Mouse (Mus musculus): Measurements from ENCODE around the gene Tanc1. TPM values are rescaled to one million over a fixed set of nuclear protein-coding genes. Genes with fewer than 3 reads are reported as not detected.

Gene Tanc1
- polyA plus RNA-seq, 1 experiment from 2014 or later, result 10.0 TPM

- H3K9me3 ChIP-seq, result no peaks in the 10 kb centered on the region
- no peak overlapping the region for H3K9ac ChIP-seq
- H3K4me3 ChIP-seq, result no peak overlapping the region
- no peak overlapping the region for H3K27ac ChIP-seq (replicated peaks)
- ATAC-seq (ENCODE audit: low read depth), result no peak
- peaks cover 25% of the 10 kb centered on the region for H3K4me1 ChIP-seq (replicated peaks)
- WGBS, result 69% methylated on average over 8 of the region's 8 CpGs
- no peaks in the 10 kb centered on the region for H3K27me3 ChIP-seq
- H3K4me2 ChIP-seq, result no peak overlapping the region
- H3K36me3 ChIP-seq, result no peaks in the 10 kb centered on the region
These were observed 212.4 kb downstream of the Tanc1 start for GRCm38 (mm10) chr2:59824289-59824688.

GRCm38 (mm10) chr2:59825380-59825779 lies 213.5 kb downstream of the Tanc1 start:
- Histone ChIP-seq H3K4me1 (replicated peaks) (peaks cover 33% of the 10 kb centered on the region), H3K27me3 (no peaks in the 10 kb centered on the region), H3K36me3 (no peaks in the 10 kb centered on the region), H3K4me3 (no peak overlapping the region), H3K9me3 (no peaks in the 10 kb centered on the region), H3K9ac (no peak overlapping the region), H3K27ac (replicated peaks) (no peak overlapping the region), H3K4me2 (no peak overlapping the region)
- 81% methylated on average over 4 of the region's 4 CpGs for WGBS
- no peak for ATAC-seq (ENCODE audit: low read depth)

GRCm38 (mm10) chr2:59828103-59828655 lies 216.3 kb downstream of the Tanc1 start:
- Histone ChIP-seq H3K4me1 (replicated peaks) (peaks cover 40% of the 10 kb centered on the region), H3K9ac (no peak overlapping the region), H3K27me3 (no peaks in the 10 kb centered on the region), H3K4me3 (no peak overlapping the region), H3K27ac (replicated peaks) (no peak overlapping the region), H3K9me3 (no peaks in the 10 kb centered on the region), H3K4me2 (no peak overlapping the region), H3K36me3 (no peaks in the 10 kb centered on the region)
- ATAC-seq (ENCODE audit: low read depth), result no peak
- 65% methylated on average over 11 of the region's 11 CpGs for WGBS

- no peaks in the 10 kb centered on the region for H3K27me3 ChIP-seq
- no peak overlapping the region for H3K4me3 ChIP-seq
- no peak for ATAC-seq (ENCODE audit: low read depth)
- H3K9ac ChIP-seq, result 0 out of 2 replicates have a peak overlapping the region, but pooled peaks have one; percentile 12
- peak overlapping the region; percentile 49 for H3K27ac ChIP-seq (replicated peaks)
- WGBS, result 34% methylated on average over 14 of the region's 14 CpGs
- peaks cover 40% of the 10 kb centered on the region for H3K4me1 ChIP-seq (replicated peaks)
- no peaks in the 10 kb centered on the region for H3K9me3 ChIP-seq
- no peak overlapping the region for H3K4me2 ChIP-seq
- no peaks in the 10 kb centered on the region for H3K36me3 ChIP-seq
These were observed 217.1 kb downstream of the Tanc1 start for GRCm38 (mm10) chr2:59828777-59829508.

- Histone ChIP-seq H3K4me1 (replicated peaks) (peaks cover 40% of the 10 kb centered on the region), H3K36me3 (no peaks in the 10 kb centered on the region), H3K4me2 (no peak overlapping the region), H3K4me3 (no peak overlapping the region), H3K9me3 (no peaks in the 10 kb centered on the region), H3K27ac (replicated peaks) (peak overlapping the region; percentile 49), H3K9ac (no peak overlapping the region), H3K27me3 (no peaks in the 10 kb centered on the region)
- 0 out of 2 replicates have a peak, but pooled peaks have one; percentile 6 for ATAC-seq (ENCODE audit: low read depth)
- WGBS, result 74% methylated on average over 7 of the region's 7 CpGs
These were observed 217.9 kb downstream of the Tanc1 start for GRCm38 (mm10) chr2:59829718-59830117.

- H3K4me1 ChIP-seq (replicated peaks), result peaks cover 40% of the 10 kb centered on the region
- H3K9ac ChIP-seq, result no peak overlapping the region
- H3K4me3 ChIP-seq, result no peak overlapping the region
- WGBS, result 25% methylated on average over 9 of the region's 9 CpGs
- no peak overlapping the region for H3K27ac ChIP-seq (replicated peaks)
- H3K4me2 ChIP-seq, result no peak overlapping the region
- H3K27me3 ChIP-seq, result no peaks in the 10 kb centered on the region
- no peaks in the 10 kb centered on the region for H3K9me3 ChIP-seq
- peaks cover 2% of the 10 kb centered on the region; the same call in 1 of the 2 replicates for H3K36me3 ChIP-seq
- peak; percentile 57; the same call in 1 of the 2 replicates for ATAC-seq (ENCODE audit: low read depth)
These were observed 218.3 kb downstream of the Tanc1 start for GRCm38 (mm10) chr2:59830151-59830550.

- Histone ChIP-seq H3K4me1 (replicated peaks) (peaks cover 40% of the 10 kb centered on the region), H3K27ac (replicated peaks) (no peak overlapping the region), H3K36me3 (peaks cover 5% of the 10 kb centered on the region; the same call in 1 of the 2 replicates), H3K4me3 (no peak overlapping the region), H3K4me2 (no peak overlapping the region), H3K27me3 (no peaks in the 10 kb centered on the region), H3K9me3 (no peaks in the 10 kb centered on the region), H3K9ac (no peak overlapping the region)
- 83% methylated on average over 5 of the region's 5 CpGs for WGBS
- no peak for ATAC-seq (ENCODE audit: low read depth)
These were observed 219.1 kb downstream of the Tanc1 start for GRCm38 (mm10) chr2:59830940-59831339.

GRCm38 (mm10) chr2:59831831-59832230 lies 220.0 kb downstream of the Tanc1 start:
- Histone ChIP-seq H3K4me1 (replicated peaks) (peaks cover 40% of the 10 kb centered on the region), H3K36me3 (peaks cover 13% of the 10 kb centered on the region; the same call in 1 of the 2 replicates), H3K27ac (replicated peaks) (no peak overlapping the region), H3K4me3 (no peak overlapping the region), H3K9me3 (no peaks in the 10 kb centered on the region), H3K4me2 (no peak overlapping the region), H3K9ac (no peak overlapping the region), H3K27me3 (no peaks in the 10 kb centered on the region)
- ATAC-seq (ENCODE audit: low read depth), result no peak
- WGBS, result 87% methylated on average over 7 of the region's 7 CpGs

GRCm38 (mm10) chr2:59838825-59839224 lies 227.0 kb downstream of the Tanc1 start:
- Histone ChIP-seq H3K4me1 (replicated peaks) (peaks cover 25% of the 10 kb centered on the region), H3K9me3 (no peaks in the 10 kb centered on the region), H3K4me3 (no peak overlapping the region), H3K27ac (replicated peaks) (peak overlapping the region; percentile 56), H3K36me3 (peaks cover 31% of the 10 kb centered on the region), H3K27me3 (no peaks in the 10 kb centered on the region), H3K9ac (no peak overlapping the region), H3K4me2 (no peak overlapping the region)
- ATAC-seq (ENCODE audit: low read depth), result no peak
- 91% methylated on average over 8 of the region's 8 CpGs for WGBS

- Histone ChIP-seq H3K4me2 (no peak overlapping the region), H3K9ac (no peak overlapping the region), H3K27ac (replicated peaks) (peak overlapping the region; percentile 78), H3K36me3 (peaks cover 32% of the 10 kb centered on the region), H3K4me1 (replicated peaks) (peaks cover 25% of the 10 kb centered on the region), H3K27me3 (no peaks in the 10 kb centered on the region), H3K4me3 (no peak overlapping the region), H3K9me3 (no peaks in the 10 kb centered on the region)
- WGBS, result 77% methylated on average over 2 of the region's 2 CpGs
- ATAC-seq (ENCODE audit: low read depth), result no peak
These were observed 227.9 kb downstream of the Tanc1 start for GRCm38 (mm10) chr2:59839755-59840154.

GRCm38 (mm10) chr2:59840191-59840590 lies 228.3 kb downstream of the Tanc1 start:
- H3K4me2 ChIP-seq, result no peak overlapping the region
- H3K36me3 ChIP-seq, result peaks cover 29% of the 10 kb centered on the region
- ATAC-seq (ENCODE audit: low read depth), result no peak
- no peak overlapping the region for H3K4me3 ChIP-seq
- no peak overlapping the region for H3K9ac ChIP-seq
- no peaks in the 10 kb centered on the region for H3K9me3 ChIP-seq
- peaks cover 25% of the 10 kb centered on the region for H3K4me1 ChIP-seq (replicated peaks)
- no peaks in the 10 kb centered on the region for H3K27me3 ChIP-seq
- peak overlapping the region; percentile 78 for H3K27ac ChIP-seq (replicated peaks)
- WGBS, result 41% methylated on average over 4 of the region's 4 CpGs

- WGBS, result 61% methylated on average over 12 of the region's 12 CpGs
- ATAC-seq (ENCODE audit: low read depth), result 0 out of 2 replicates have a peak, but pooled peaks have one; percentile 25
- H3K27ac ChIP-seq (replicated peaks), result peak overlapping the region; percentile 78
These were observed 229.5 kb downstream of the Tanc1 start for GRCm38 (mm10) chr2:59841189-59841939.

More at GRCm38 (mm10) chr2:59841189-59841939, 229.5 kb downstream of the Tanc1 start:
- Histone ChIP-seq H3K27me3 (no peaks in the 10 kb centered on the region), H3K4me3 (no peak overlapping the region), H3K9ac (no peak overlapping the region), H3K4me2 (no peak overlapping the region), H3K9me3 (no peaks in the 10 kb centered on the region), H3K4me1 (replicated peaks) (peaks cover 25% of the 10 kb centered on the region), H3K36me3 (peaks cover 24% of the 10 kb centered on the region)

Data from neural tube, embryonic 13.5 days (tissue).